Mouse (Mus musculus): ENCODE results near the gene Actn4. TPM values are rescaled to one million over a fixed set of nuclear protein-coding genes. Genes with fewer than 3 reads are reported as not detected.

Actn4 gene
- polyA plus RNA-seq, 1 experiment from 2014 or later = 319 TPM

GRCm38 (mm10) chr7:28917503-28918426 lies 44.4 kb downstream of the Actn4 start:
- Histone ChIP-seq H3K36me3 (peaks cover 31% of the 10 kb centered on the region), H3K9ac (no peak overlapping the region), H3K4me3 (replicated peaks) (no peak overlapping the region), H3K4me2 (no peak overlapping the region), H3K27ac (peak overlapping the region; percentile 87), H3K9me3 (no peaks in the 10 kb centered on the region), H3K27me3 (replicated peaks) (no peaks in the 10 kb centered on the region), H3K4me1 (peaks cover 46% of the 10 kb centered on the region)
- 39% methylated on average over 10 of the region's 10 CpGs for WGBS
- peak; percentile 31; the same call in 1 of the 2 replicates for ATAC-seq (ENCODE audit: insufficient read depth, low FRiP score, low read depth)

- H3K27me3 ChIP-seq (replicated peaks) = no peaks in the 10 kb centered on the region
- no peak overlapping the region for H3K27ac ChIP-seq
- no peak overlapping the region for H3K4me2 ChIP-seq
- H3K4me3 ChIP-seq (replicated peaks) = no peak overlapping the region
- no peaks in the 10 kb centered on the region for H3K9me3 ChIP-seq
- no peak for ATAC-seq (ENCODE audit: insufficient read depth, low FRiP score, low read depth)
- H3K4me1 ChIP-seq = peaks cover 38% of the 10 kb centered on the region
- H3K36me3 ChIP-seq = peaks cover 44% of the 10 kb centered on the region
- H3K9ac ChIP-seq = no peak overlapping the region
Observed at GRCm38 (mm10) chr7:28916491-28916890, 45.6 kb downstream of the Actn4 start.

GRCm38 (mm10) chr7:28913171-28913570 lies 49.0 kb downstream of the Actn4 start:
- Histone ChIP-seq H3K27me3 (replicated peaks) (no peaks in the 10 kb centered on the region), H3K4me3 (replicated peaks) (no peak overlapping the region), H3K9ac (no peak overlapping the region), H3K4me2 (no peak overlapping the region), H3K4me1 (peaks cover 6% of the 10 kb centered on the region), H3K36me3 (peaks cover 71% of the 10 kb centered on the region), H3K9me3 (no peaks in the 10 kb centered on the region), H3K27ac (no peak overlapping the region)
- no peak for ATAC-seq (ENCODE audit: insufficient read depth, low FRiP score, low read depth)
- 76% methylated on average over 11 of the region's 11 CpGs for WGBS

- no peak for ATAC-seq (ENCODE audit: insufficient read depth, low FRiP score, low read depth)
- Histone ChIP-seq H3K4me1 (0 out of 2 replicates have a peak, but pooled peaks cover 3% of the 10 kb centered on the region), H3K9me3 (no peaks in the 10 kb centered on the region), H3K27ac (peak overlapping the region; percentile 12; the same call in 1 of the 2 replicates), H3K4me2 (no peak overlapping the region), H3K4me3 (replicated peaks) (no peak overlapping the region), H3K27me3 (replicated peaks) (no peaks in the 10 kb centered on the region), H3K36me3 (peaks cover 86% of the 10 kb centered on the region), H3K9ac (no peak overlapping the region)
- WGBS = 73% methylated on average over 4 of the region's 4 CpGs
Observed at GRCm38 (mm10) chr7:28911632-28912031, 50.5 kb downstream of the Actn4 start.

- Histone ChIP-seq H3K27ac (no peak overlapping the region), H3K4me3 (replicated peaks) (no peak overlapping the region), H3K36me3 (peaks cover 91% of the 10 kb centered on the region), H3K9ac (no peak overlapping the region), H3K4me1 (0 out of 2 replicates have a peak, but pooled peaks cover 3% of the 10 kb centered on the region), H3K4me2 (no peak overlapping the region), H3K9me3 (no peaks in the 10 kb centered on the region), H3K27me3 (replicated peaks) (no peaks in the 10 kb centered on the region)
- WGBS = 95% methylated on average over 5 of the region's 5 CpGs
- ATAC-seq (ENCODE audit: insufficient read depth, low FRiP score, low read depth) = no peak
Observed at GRCm38 (mm10) chr7:28907195-28907594, 54.9 kb downstream of the Actn4 start.

- Histone ChIP-seq H3K4me2 (no peak overlapping the region), H3K36me3 (peaks cover 92% of the 10 kb centered on the region), H3K4me1 (no peaks in the 10 kb centered on the region), H3K9ac (no peak overlapping the region), H3K9me3 (no peaks in the 10 kb centered on the region), H3K27me3 (replicated peaks) (no peaks in the 10 kb centered on the region), H3K27ac (no peak overlapping the region), H3K4me3 (replicated peaks) (no peak overlapping the region)
- ATAC-seq (ENCODE audit: insufficient read depth, low FRiP score, low read depth) = no peak
- 87% methylated on average over 10 of the region's 10 CpGs for WGBS
Observed at GRCm38 (mm10) chr7:28903778-28904177, 58.4 kb downstream of the Actn4 start.

- no peak overlapping the region for H3K4me2 ChIP-seq
- H3K9ac ChIP-seq = no peak overlapping the region
- H3K9me3 ChIP-seq = no peaks in the 10 kb centered on the region
- no peak overlapping the region for H3K27ac ChIP-seq
- WGBS = 90% methylated on average over 3 of the region's 3 CpGs
- H3K27me3 ChIP-seq (replicated peaks) = no peaks in the 10 kb centered on the region
- ATAC-seq (ENCODE audit: insufficient read depth, low FRiP score, low read depth) = no peak
- H3K36me3 ChIP-seq = peaks cover 92% of the 10 kb centered on the region
- no peaks in the 10 kb centered on the region for H3K4me1 ChIP-seq
- no peak overlapping the region for H3K4me3 ChIP-seq (replicated peaks)
Observed at GRCm38 (mm10) chr7:28902809-28903208, 59.3 kb downstream of the Actn4 start.

GRCm38 (mm10) chr7:28902180-28902579 lies 60.0 kb downstream of the Actn4 start:
- no peaks in the 10 kb centered on the region for H3K9me3 ChIP-seq
- H3K4me3 ChIP-seq (replicated peaks) = no peak overlapping the region
- no peak overlapping the region for H3K4me2 ChIP-seq
- 92% methylated on average over 6 of the region's 6 CpGs for WGBS
- H3K27ac ChIP-seq = no peak overlapping the region
- no peaks in the 10 kb centered on the region for H3K4me1 ChIP-seq
- no peak for ATAC-seq (ENCODE audit: insufficient read depth, low FRiP score, low read depth)
- no peak overlapping the region for H3K9ac ChIP-seq
- peaks cover 93% of the 10 kb centered on the region for H3K36me3 ChIP-seq
- H3K27me3 ChIP-seq (replicated peaks) = no peaks in the 10 kb centered on the region

- Histone ChIP-seq H3K9me3 (no peaks in the 10 kb centered on the region), H3K9ac (no peak overlapping the region), H3K27ac (no peak overlapping the region), H3K36me3 (peaks cover 93% of the 10 kb centered on the region), H3K4me3 (replicated peaks) (no peak overlapping the region), H3K27me3 (replicated peaks) (no peaks in the 10 kb centered on the region), H3K4me2 (no peak overlapping the region), H3K4me1 (no peaks in the 10 kb centered on the region)
- peak; percentile 40 for ATAC-seq (ENCODE audit: insufficient read depth, low FRiP score, low read depth)
- 85% methylated on average over 13 of the region's 13 CpGs for WGBS
Observed at GRCm38 (mm10) chr7:28901311-28902125, 60.6 kb downstream of the Actn4 start.

- WGBS = 77% methylated on average over 4 of the region's 4 CpGs
- Histone ChIP-seq H3K4me1 (no peaks in the 10 kb centered on the region), H3K27ac (no peak overlapping the region)
Observed at GRCm38 (mm10) chr7:28899972-28900371, 62.2 kb downstream of the Actn4 start.

GRCm38 (mm10) chr7:28897661-28898060 lies 64.5 kb downstream of the Actn4 start:
- H3K9me3 ChIP-seq = no peaks in the 10 kb centered on the region
- H3K36me3 ChIP-seq = peaks cover 85% of the 10 kb centered on the region
- ATAC-seq (ENCODE audit: insufficient read depth, low FRiP score, low read depth) = no peak
- WGBS = 90% methylated on average over 6 of the region's 6 CpGs
- no peak overlapping the region for H3K4me2 ChIP-seq
- no peaks in the 10 kb centered on the region for H3K4me1 ChIP-seq
- no peaks in the 10 kb centered on the region for H3K27me3 ChIP-seq (replicated peaks)
- no peak overlapping the region for H3K27ac ChIP-seq
- H3K4me3 ChIP-seq (replicated peaks) = no peak overlapping the region
- no peak overlapping the region for H3K9ac ChIP-seq

More at GRCm38 (mm10) chr7:28899972-28900371, 62.2 kb downstream of the Actn4 start:
- Histone ChIP-seq H3K36me3 (peaks cover 94% of the 10 kb centered on the region), H3K4me2 (no peak overlapping the region), H3K4me3 (replicated peaks) (no peak overlapping the region), H3K9ac (no peak overlapping the region), H3K9me3 (no peaks in the 10 kb centered on the region), H3K27me3 (replicated peaks) (no peaks in the 10 kb centered on the region)
- ATAC-seq (ENCODE audit: insufficient read depth, low FRiP score, low read depth) = no peak

GRCm38 (mm10) chr7:28894942-28895341 lies 67.2 kb downstream of the Actn4 start:
- Histone ChIP-seq H3K9me3 (no peaks in the 10 kb centered on the region), H3K27me3 (replicated peaks) (0 out of 2 replicates have a peak, but pooled peaks cover 4% of the 10 kb centered on the region), H3K4me3 (replicated peaks) (no peak overlapping the region), H3K4me1 (no peaks in the 10 kb centered on the region), H3K4me2 (no peak overlapping the region), H3K9ac (no peak overlapping the region), H3K36me3 (peaks cover 81% of the 10 kb centered on the region), H3K27ac (no peak overlapping the region)
- no peak for ATAC-seq (ENCODE audit: insufficient read depth, low FRiP score, low read depth)
- WGBS = 62% methylated on average over 5 of the region's 5 CpGs

Measured in stomach, embryonic 15.5 days (tissue).